Mouse (Mus musculus): ENCODE results near the gene Mtx2. TPM values are rescaled to one million over a fixed set of nuclear protein-coding genes. Genes with fewer than 3 reads are reported as not detected.

The Mtx2 gene
- total and polyA plus RNA-seq, 3 experiments, result 56.4 to 186 (median 111) TPM

- TF ChIP-seq MEF2A (IDR thresholded peaks at IDR 0.05; ENCODE audit: borderline replicate concordance, low read depth, low read length), result no peak
Measured at GRCm38 (mm10) chr2:74795531-74795930, 30.1 kb upstream of the Mtx2 start (continued).

GRCm38 (mm10) chr2:74808431-74808830 lies 17.2 kb upstream of the Mtx2 start:
- Histone ChIP-seq H3K79me2 (replicated peaks; ENCODE audit: control insufficient read depth, extremely low read depth, insufficient read depth, poor library complexity, severe bottlenecking) (no peaks in the 10 kb centered on the region), H3K36me3 (replicated peaks in 1 of 2; ENCODE audit: control insufficient read depth in 1 of 2, insufficient read depth in 1 of 2, low read length in 1 of 2) (no peaks in the 10 kb centered on the region), H3K27me3 (replicated peaks) (no peaks in the 10 kb centered on the region), H3K4me1 (ENCODE audit: control insufficient read depth in 1 of 2, insufficient read depth in 2 of 2) (no peaks in the 10 kb centered on the region), H3K4me3 (replicated peaks in 1 of 3; ENCODE audit: low read depth in 2 of 3, low read length in 2 of 3, poor library complexity in 1 of 3) (no peak overlapping the region), H3K9me3 (replicated peaks; ENCODE audit: low read length) (no peaks in the 10 kb centered on the region), H3K4me2 (ENCODE audit: insufficient read depth, low read depth, poor library complexity, severe bottlenecking) (no peak overlapping the region), H3K9ac (ENCODE audit: insufficient read depth, low read depth) (no peak overlapping the region), H3K27ac (ENCODE audit: insufficient read depth, low read depth) (no peak overlapping the region)
- in situ Hi-C loops (cut with MboI; ENCODE audit: low pct_ligation_motif_present, low pct_unique_long_range_greater_than_20kb, low sequenced_read_pairs) (no loop called here), dilution Hi-C loops (cut with MboI; ENCODE audit: extremely low pct_ligation_motif_present, extremely low pct_unique_long_range_greater_than_20kb, low sequenced_read_pairs) (no loop called here)
- TF ChIP-seq MAFK (IDR thresholded peaks at IDR 0.05; ENCODE audit: insufficient replicate concordance, low read length) (no peak), MAZ (IDR thresholded peaks at IDR 0.05; ENCODE audit: low read depth, low read length) (no peak), UBTF (IDR thresholded peaks at IDR 0.05; ENCODE audit: low read depth, low read length) (no peak), HCFC1 (IDR thresholded peaks at IDR 0.05; ENCODE audit: low read depth, low read length) (no peak), ZC3H11A (IDR thresholded peaks at IDR 0.05; ENCODE audit: low read depth, low read length) (no peak), ZMIZ1 (IDR thresholded peaks at IDR 0.05; ENCODE audit: low read depth, low read length) (no peak), SIN3A (IDR thresholded peaks at IDR 0.05; ENCODE audit: low read length) (no peak), POLR2AphosphoS2 (IDR thresholded peaks at IDR 0.05; ENCODE audit: low read depth, low read length) (no peak), TBP (conservative IDR thresholded peaks at IDR 0.05; ENCODE audit: low read depth, low read length) (no peak), MAX (IDR thresholded peaks at IDR 0.05; ENCODE audit: low read length) (no peak), POLR2A (IDR thresholded peaks at IDR 0.05; ENCODE audit: low read depth, low read length) (no peak), GABPA (IDR thresholded peaks at IDR 0.05; ENCODE audit: insufficient replicate concordance, low read depth, low read length) (no peak), ELF1 (IDR thresholded peaks at IDR 0.05; ENCODE audit: low read depth, low read length) (no peak), USF2 (conservative IDR thresholded peaks at IDR 0.05; ENCODE audit: low read depth, low read length) (no peak), PAX5 (IDR thresholded peaks at IDR 0.05; ENCODE audit: low read length) (no peak), E2F4 (IDR thresholded peaks at IDR 0.05; ENCODE audit: insufficient replicate concordance, low read depth, low read length) (no peak), BHLHE40 (IDR thresholded peaks at IDR 0.05; ENCODE audit: low read depth, low read length) (no peak), CHD1 (IDR thresholded peaks at IDR 0.05; ENCODE audit: low read depth, low read length) (no peak), RAD21 (IDR thresholded peaks at IDR 0.05; ENCODE audit: low read depth, low read length) (no peak)
- no peak for DNase-seq (ENCODE audit: extremely low read depth)

- no peak overlapping the region for H3K9ac ChIP-seq (ENCODE audit: insufficient read depth, low read depth)
- H3K9me3 ChIP-seq (replicated peaks; ENCODE audit: low read length), result no peaks in the 10 kb centered on the region
- H3K4me3 ChIP-seq (replicated peaks in 1 of 3; ENCODE audit: low read depth in 2 of 3, low read length in 2 of 3, poor library complexity in 1 of 3), result no peak overlapping the region
- no peak overlapping the region for H3K4me2 ChIP-seq (ENCODE audit: insufficient read depth, low read depth, poor library complexity, severe bottlenecking)
- H3K27me3 ChIP-seq (replicated peaks), result no peaks in the 10 kb centered on the region
- dilution Hi-C loops (cut with MboI; ENCODE audit: extremely low pct_ligation_motif_present, extremely low pct_unique_long_range_greater_than_20kb, low sequenced_read_pairs) (no loop called here), in situ Hi-C loops (cut with MboI; ENCODE audit: low pct_ligation_motif_present, low pct_unique_long_range_greater_than_20kb, low sequenced_read_pairs) (no loop called here)
- DNase-seq (ENCODE audit: extremely low read depth), result no peak
- H3K79me2 ChIP-seq (replicated peaks; ENCODE audit: control insufficient read depth, extremely low read depth, insufficient read depth, poor library complexity, severe bottlenecking), result peaks cover 4% of the 10 kb centered on the region; the same call in 1 of the 2 replicates
- H3K27ac ChIP-seq (ENCODE audit: insufficient read depth, low read depth), result no peak overlapping the region
- TF ChIP-seq ETS1 (conservative IDR thresholded peaks at IDR 0.05; ENCODE audit: low read depth, low read length) (no peak), SMC3 (IDR thresholded peaks at IDR 0.05; ENCODE audit: low read depth, low read length) (no peak), MEF2A (IDR thresholded peaks at IDR 0.05; ENCODE audit: borderline replicate concordance, low read depth, low read length) (no peak)
- peaks cover 12 to 13% of the 10 kb centered on the region in 2 experiments for H3K4me1 ChIP-seq (ENCODE audit: control insufficient read depth in 1 of 2, insufficient read depth in 2 of 2)
- no peaks in the 10 kb centered on the region for H3K36me3 ChIP-seq (replicated peaks in 1 of 2; ENCODE audit: control insufficient read depth in 1 of 2, insufficient read depth in 1 of 2, low read length in 1 of 2)
Measured at GRCm38 (mm10) chr2:74822654-74823053, 2.9 kb upstream of the Mtx2 start.
